Mouse (Mus musculus): ENCODE results near the gene Adamtsl3. TPM values are rescaled to one million over a fixed set of nuclear protein-coding genes. Genes with fewer than 3 reads are reported as not detected.

Gene Adamtsl3
- polyA plus RNA-seq, 1 experiment from 2014 or later = 1.8 TPM

DNA sequence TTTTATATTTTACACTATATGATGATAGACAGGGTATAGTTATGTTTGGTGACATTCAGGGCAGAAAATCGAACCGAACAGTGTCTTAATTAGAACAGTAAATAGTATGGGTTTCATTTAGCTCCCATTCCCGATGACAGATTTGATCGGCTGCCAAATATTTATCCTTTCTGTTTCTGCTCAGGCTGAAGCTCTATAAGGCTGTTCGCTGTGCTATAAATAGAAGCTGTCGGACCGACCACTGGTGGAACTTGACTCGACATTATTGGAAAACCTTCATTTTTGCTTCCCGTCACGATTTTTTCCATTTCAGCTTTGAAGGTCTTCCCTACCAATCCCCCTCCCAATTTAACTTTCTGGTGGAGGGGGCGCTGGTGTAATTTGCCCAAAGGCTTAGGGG, 89.9 kb downstream of the Adamtsl3 start:
- H3K9ac ChIP-seq (replicated peaks) = no peak overlapping the region
- H3K9me3 ChIP-seq (replicated peaks) = no peaks in the 10 kb centered on the region
- H3K4me3 ChIP-seq (replicated peaks) = no peak overlapping the region
- H3K27ac ChIP-seq (replicated peaks) = no peak overlapping the region; the same call in 1 of the 2 replicates
- H3K27me3 ChIP-seq (replicated peaks) = no peaks in the 10 kb centered on the region
- no peaks in the 10 kb centered on the region for H3K36me3 ChIP-seq
- 59% methylated on average over 11 of the region's 11 CpGs for WGBS
- no peak overlapping the region for H3K4me2 ChIP-seq
- peaks cover 4% of the 10 kb centered on the region; the same call in 1 of the 2 replicates for H3K4me1 ChIP-seq
- no peak for ATAC-seq (ENCODE audit: low FRiP score)

DNA sequence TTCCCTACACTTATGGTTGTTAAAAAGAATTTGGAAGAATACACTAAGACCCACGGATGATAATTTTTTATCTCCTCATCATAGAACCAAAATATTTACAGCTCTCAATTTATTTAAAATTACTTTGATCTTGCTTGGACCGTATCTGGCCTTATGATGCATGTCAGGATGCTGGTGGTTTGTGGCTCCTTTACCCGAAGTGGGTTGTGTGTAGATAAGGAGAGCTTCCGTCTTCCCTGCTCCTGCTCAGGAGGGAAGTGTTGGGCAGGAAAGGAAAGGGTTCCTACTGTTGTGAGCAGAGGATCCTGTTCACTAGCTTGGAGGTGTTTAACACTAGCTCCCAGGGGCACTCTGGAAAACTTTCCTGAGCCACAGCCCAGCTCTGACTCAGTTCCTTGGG, 94.0 kb downstream of the Adamtsl3 start:
- Histone ChIP-seq H3K4me3 (replicated peaks) (no peak overlapping the region), H3K27me3 (replicated peaks) (no peaks in the 10 kb centered on the region), H3K4me1 (no peaks in the 10 kb centered on the region), H3K36me3 (no peaks in the 10 kb centered on the region), H3K27ac (replicated peaks) (no peak overlapping the region), H3K4me2 (no peak overlapping the region), H3K9me3 (replicated peaks) (no peaks in the 10 kb centered on the region), H3K9ac (replicated peaks) (no peak overlapping the region)
- WGBS = 84% methylated on average over 4 of the region's 4 CpGs
- no peak for ATAC-seq (ENCODE audit: low FRiP score)

DNA sequence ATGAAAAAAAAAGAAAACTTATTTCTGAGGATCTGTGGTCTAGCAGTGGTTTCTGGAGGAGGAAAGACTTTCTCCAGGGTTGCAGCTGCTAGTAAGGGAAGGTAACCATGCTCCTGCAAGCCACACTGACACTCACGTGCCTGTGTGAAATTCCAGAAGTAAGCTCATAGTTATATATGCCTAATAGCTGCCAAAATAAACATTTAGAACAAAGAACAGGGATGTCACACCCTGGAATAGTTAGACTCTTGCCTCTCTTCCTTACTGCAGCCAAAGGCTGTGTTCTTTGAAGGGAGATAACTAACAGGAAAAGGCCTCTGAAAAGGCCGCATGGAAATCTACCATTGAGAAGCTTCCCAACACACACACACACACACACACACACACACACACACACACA, 96.1 kb downstream of the Adamtsl3 start:
- WGBS = 56% methylated on average over 2 of the region's 2 CpGs
- no peak for ATAC-seq (ENCODE audit: low FRiP score)

DNA sequence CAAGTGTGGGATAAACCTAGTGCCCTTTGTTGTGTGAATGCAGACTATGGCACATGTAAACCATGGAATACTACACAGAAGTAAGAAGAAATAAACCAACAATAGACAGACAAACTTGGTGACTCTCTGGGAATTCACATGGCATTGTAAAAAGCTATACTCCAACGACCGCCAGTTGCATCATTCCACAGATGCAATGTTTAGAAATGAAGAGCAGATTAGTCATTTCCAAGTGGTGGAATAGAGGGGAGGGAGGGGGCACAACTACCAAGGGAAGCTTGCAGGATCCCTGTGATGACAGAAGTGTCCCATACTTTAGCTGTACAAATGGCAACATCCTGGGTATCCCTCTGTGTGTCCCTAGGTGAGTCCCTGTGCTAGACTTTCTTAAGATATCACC, 97.7 kb downstream of the Adamtsl3 start:
- Histone ChIP-seq H3K27ac (replicated peaks) (no peak overlapping the region), H3K4me2 (no peak overlapping the region), H3K36me3 (no peaks in the 10 kb centered on the region), H3K9ac (replicated peaks) (no peak overlapping the region), H3K9me3 (replicated peaks) (no peaks in the 10 kb centered on the region), H3K4me3 (replicated peaks) (no peak overlapping the region), H3K27me3 (replicated peaks) (no peaks in the 10 kb centered on the region), H3K4me1 (no peaks in the 10 kb centered on the region)
- no peak for ATAC-seq (ENCODE audit: low FRiP score)
- WGBS = 85% methylated on average over 2 of the region's 2 CpGs

More for the DNA sequence above, 96.1 kb downstream of the Adamtsl3 start:
- Histone ChIP-seq H3K27me3 (replicated peaks) (no peaks in the 10 kb centered on the region), H3K9ac (replicated peaks) (no peak overlapping the region), H3K9me3 (replicated peaks) (no peaks in the 10 kb centered on the region), H3K4me3 (replicated peaks) (no peak overlapping the region), H3K36me3 (no peaks in the 10 kb centered on the region), H3K4me2 (no peak overlapping the region), H3K27ac (replicated peaks) (no peak overlapping the region), H3K4me1 (no peaks in the 10 kb centered on the region)

DNA sequence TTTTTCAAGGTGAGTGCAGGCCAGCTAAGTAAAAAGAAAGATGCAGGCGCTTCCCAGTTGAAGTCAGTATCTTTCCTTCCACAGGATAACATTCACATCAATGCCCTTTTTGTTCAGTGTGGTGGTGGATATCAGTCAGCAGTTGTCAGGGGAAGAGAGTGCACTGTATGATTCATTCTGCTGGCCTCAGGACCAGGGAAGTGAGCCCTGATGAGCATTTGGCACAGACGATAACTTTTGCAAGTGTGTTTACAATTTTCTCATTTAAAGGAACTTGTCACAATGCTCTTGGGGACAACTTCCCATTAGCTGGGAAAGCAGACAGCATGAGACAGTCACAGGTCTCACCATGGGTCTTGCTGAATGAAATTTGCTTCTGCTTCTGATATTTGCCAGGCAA, 122.9 kb downstream of the Adamtsl3 start:
- no peak overlapping the region for H3K27ac ChIP-seq (replicated peaks)
- no peak for ATAC-seq (ENCODE audit: low FRiP score)
- H3K4me1 ChIP-seq = no peaks in the 10 kb centered on the region
- H3K4me2 ChIP-seq = no peak overlapping the region
- H3K36me3 ChIP-seq = no peaks in the 10 kb centered on the region
- 58% methylated on average over 2 of the region's 2 CpGs for WGBS
- H3K4me3 ChIP-seq (replicated peaks) = no peak overlapping the region
- no peak overlapping the region for H3K9ac ChIP-seq (replicated peaks)
- H3K9me3 ChIP-seq (replicated peaks) = no peaks in the 10 kb centered on the region
- no peaks in the 10 kb centered on the region for H3K27me3 ChIP-seq (replicated peaks)

DNA sequence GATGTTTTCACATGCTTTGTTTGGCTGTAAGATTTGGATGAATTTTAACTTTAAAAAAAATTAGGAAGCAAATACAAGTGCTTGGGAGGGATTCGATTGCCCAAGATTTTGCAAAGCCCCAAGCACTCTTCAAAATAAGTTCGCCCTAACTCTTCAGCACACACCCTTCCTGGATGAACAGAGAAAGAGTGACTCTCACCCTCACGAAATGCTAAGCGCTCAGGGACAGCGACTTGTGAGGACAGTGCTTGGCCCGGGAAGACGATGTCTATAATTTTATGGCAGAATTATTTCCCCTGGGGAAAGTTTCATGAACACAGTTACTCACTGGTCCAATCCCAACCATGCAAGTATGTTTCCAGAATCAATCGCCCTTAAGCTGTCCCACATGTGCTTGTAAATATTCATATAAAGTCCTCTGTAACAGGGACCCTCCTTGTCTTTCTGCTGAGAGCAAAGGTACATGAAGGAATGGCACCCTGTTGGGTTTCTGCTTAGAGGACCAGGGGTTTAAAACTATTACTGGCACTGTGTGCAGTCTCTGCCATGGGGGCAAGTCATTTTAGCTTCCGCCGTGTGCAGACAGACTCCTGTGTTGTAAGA, 127.5 kb downstream of the Adamtsl3 start:
- Histone ChIP-seq H3K4me3 (replicated peaks) (no peak overlapping the region), H3K27ac (replicated peaks) (no peak overlapping the region), H3K27me3 (replicated peaks) (no peaks in the 10 kb centered on the region), H3K9me3 (replicated peaks) (no peaks in the 10 kb centered on the region), H3K9ac (replicated peaks) (no peak overlapping the region), H3K4me2 (no peak overlapping the region), H3K4me1 (no peaks in the 10 kb centered on the region), H3K36me3 (no peaks in the 10 kb centered on the region)
- no peak for ATAC-seq (ENCODE audit: low FRiP score)
- WGBS = 79% methylated on average over 10 of the region's 10 CpGs

DNA sequence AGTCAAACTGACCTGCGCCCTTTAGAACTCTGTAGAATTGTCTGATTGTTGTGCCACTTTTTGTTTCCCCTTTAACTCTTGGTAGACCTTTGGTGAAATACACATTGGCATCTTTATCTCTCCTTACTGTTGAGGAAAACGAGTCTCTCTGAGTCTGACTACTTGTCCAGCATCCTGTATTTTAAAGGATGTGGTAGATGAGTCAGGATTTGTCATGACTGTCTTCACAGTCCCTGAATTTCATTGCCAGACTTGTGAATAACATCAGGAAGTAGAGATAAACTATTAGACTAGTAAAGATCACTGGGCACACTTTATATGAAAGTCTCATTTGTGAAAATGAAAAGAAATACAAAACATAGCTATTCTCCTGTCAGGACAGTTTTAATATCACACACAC, 128.9 kb downstream of the Adamtsl3 start:
- WGBS = 82% methylated on average over 2 of the region's 2 CpGs
- ATAC-seq (ENCODE audit: low FRiP score) = no peak

DNA sequence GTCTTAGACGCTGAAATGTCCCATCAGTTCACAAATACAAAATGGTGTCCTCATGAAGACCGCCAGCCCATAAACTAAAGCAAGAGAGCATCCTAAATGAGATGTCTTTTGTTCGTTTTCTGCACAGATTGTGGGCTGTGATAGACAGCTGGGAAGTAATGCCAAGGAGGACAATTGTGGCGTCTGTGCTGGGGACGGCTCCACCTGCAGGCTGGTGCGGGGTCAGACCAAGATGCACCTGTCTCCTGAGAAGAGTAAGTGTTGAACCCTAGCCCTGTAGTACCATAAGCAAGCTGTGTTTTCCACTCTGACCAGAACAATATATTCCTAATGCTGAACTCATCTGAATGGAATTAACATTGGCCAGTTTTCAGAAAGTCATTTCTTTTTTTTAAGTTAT, 129.9 kb downstream of the Adamtsl3 start:
- Histone ChIP-seq H3K4me1 (no peaks in the 10 kb centered on the region), H3K36me3 (no peaks in the 10 kb centered on the region), H3K27me3 (replicated peaks) (no peaks in the 10 kb centered on the region), H3K9ac (replicated peaks) (no peak overlapping the region), H3K4me3 (replicated peaks) (no peak overlapping the region), H3K9me3 (replicated peaks) (no peaks in the 10 kb centered on the region), H3K4me2 (no peak overlapping the region), H3K27ac (replicated peaks) (no peak overlapping the region)
- 73% methylated on average over 6 of the region's 6 CpGs for WGBS
- ATAC-seq (ENCODE audit: low FRiP score) = no peak

More for the DNA sequence above, 128.9 kb downstream of the Adamtsl3 start:
- H3K27me3 ChIP-seq (replicated peaks) = no peaks in the 10 kb centered on the region
- no peak overlapping the region for H3K4me3 ChIP-seq (replicated peaks)
- no peaks in the 10 kb centered on the region for H3K4me1 ChIP-seq
- no peaks in the 10 kb centered on the region for H3K36me3 ChIP-seq
- H3K9me3 ChIP-seq (replicated peaks) = no peaks in the 10 kb centered on the region
- no peak overlapping the region for H3K9ac ChIP-seq (replicated peaks)
- H3K27ac ChIP-seq (replicated peaks) = no peak overlapping the region
- no peak overlapping the region for H3K4me2 ChIP-seq

DNA sequence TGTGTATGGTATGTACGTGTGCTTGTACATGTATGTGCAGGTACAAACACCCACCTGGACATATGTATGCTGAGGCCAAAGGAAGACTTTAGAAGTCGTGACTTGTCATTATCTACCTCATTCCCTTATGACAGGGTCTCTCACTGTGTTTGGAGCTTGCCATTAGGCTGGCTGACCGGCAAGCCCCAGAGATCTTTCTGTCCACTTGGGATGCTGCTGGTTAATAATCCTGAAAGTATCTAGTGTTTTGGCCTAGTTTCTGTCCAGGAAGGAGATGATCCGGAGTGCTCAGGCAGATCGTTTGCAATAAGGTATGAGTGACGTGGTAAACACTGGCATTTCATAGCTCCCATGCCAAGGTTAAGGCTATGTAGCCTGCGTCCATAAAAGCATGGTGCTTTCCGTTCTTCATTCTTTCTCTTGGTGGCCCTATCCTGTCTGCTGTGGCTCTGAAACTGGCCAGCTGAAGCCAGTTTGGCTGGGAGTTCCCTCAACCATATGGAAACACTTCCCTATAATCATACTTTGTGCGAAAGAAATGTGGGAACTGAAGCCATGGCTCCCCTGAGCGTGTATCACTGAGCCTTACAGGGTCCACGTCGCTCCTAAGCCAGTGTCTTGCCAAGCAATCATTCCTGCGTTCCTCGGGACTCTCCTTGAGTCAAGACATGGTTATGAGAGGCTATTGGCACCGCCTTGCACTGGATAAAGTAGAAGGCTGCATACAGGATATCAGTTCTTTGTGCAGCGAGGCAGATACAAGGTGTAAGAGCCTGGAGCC, 141.1 kb downstream of the Adamtsl3 start:
- H3K4me2 ChIP-seq = no peak overlapping the region
- no peaks in the 10 kb centered on the region for H3K36me3 ChIP-seq
- no peak overlapping the region for H3K27ac ChIP-seq (replicated peaks)
- ATAC-seq (ENCODE audit: low FRiP score) = no peak
- whole genome bisulfite sequencing = 88% methylated on average over 16 of the region's 16 CpGs
- H3K27me3 ChIP-seq (replicated peaks) = no peaks in the 10 kb centered on the region
- H3K4me1 ChIP-seq = no peaks in the 10 kb centered on the region
- no peak overlapping the region for H3K9ac ChIP-seq (replicated peaks)
- H3K9me3 ChIP-seq (replicated peaks) = no peaks in the 10 kb centered on the region
- H3K4me3 ChIP-seq (replicated peaks) = no peak overlapping the region

DNA sequence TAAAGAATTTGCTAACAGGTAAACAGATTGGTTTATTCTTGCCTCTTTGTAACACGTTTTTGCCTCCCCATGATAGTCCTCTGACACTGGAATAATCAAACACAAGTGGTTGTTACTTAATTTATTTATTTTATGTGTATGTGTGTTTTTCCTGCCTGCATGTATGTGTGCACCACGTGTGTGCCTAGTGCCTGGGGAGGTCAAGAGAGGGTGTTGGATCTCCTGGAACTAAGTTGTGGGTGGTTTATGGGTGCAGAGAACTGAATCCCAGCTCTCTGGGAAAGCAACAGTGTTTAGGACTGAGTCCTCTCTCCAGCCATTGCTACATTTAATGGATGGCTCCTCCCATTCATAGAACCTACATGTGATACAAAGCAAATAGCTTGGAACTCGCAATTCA, 143.0 kb downstream of the Adamtsl3 start:
- H3K9me3 ChIP-seq (replicated peaks) = no peaks in the 10 kb centered on the region
- ATAC-seq (ENCODE audit: low FRiP score) = no peak
- H3K27me3 ChIP-seq (replicated peaks) = no peaks in the 10 kb centered on the region
- H3K27ac ChIP-seq (replicated peaks) = no peak overlapping the region
- no peak overlapping the region for H3K4me3 ChIP-seq (replicated peaks)
- H3K4me1 ChIP-seq = no peaks in the 10 kb centered on the region
- no peaks in the 10 kb centered on the region for H3K36me3 ChIP-seq
- WGBS = 77% methylated on average over 3 of the region's 3 CpGs
- no peak overlapping the region for H3K9ac ChIP-seq (replicated peaks)
- H3K4me2 ChIP-seq = no peak overlapping the region

DNA sequence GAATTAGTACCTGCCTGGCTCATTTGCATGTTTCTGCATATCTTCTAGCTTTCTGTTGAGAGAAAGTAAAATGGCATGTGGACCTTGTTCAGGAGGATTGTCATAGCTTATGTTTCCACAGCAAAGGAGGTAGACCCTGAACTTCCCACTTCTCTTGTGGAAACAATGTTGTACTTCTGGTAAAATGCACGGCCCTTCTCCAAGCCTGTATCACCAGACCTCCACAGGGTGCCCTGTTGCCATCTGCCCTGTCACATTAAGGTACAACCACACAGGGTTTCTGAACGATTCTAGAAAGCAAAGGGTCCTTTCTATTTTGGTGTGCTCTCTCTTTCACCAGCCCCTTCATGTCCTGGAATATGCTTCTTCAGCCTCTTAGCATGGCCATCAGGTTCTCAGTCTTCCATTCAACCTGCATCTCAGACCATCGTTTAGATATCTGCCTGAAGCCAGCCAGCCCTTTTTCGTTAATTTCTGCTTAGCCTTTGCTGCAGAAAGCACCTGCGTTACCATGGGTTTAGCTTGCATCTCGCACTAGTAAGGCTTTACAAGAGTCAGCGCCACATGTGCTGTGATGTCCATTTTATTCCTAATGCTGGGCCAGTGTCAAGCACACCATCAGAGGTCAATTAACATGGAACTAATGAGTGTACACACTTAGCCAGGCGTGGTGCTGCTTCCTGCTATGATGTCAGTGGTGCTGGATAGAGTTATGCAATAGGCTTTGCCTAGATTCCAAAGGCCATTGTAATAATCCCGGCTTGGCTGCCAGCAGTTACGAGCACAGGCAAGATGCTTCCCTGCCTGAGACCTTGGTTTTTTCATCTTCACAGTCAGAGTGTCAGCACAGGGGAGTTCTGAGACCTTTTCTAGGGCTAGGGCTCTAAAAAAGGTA, 143.6 kb downstream of the Adamtsl3 start:
- no peak overlapping the region for H3K9ac ChIP-seq (replicated peaks)
- no peak for ATAC-seq (ENCODE audit: low FRiP score)
- H3K9me3 ChIP-seq (replicated peaks) = no peaks in the 10 kb centered on the region
- 78% methylated on average over 10 of the region's 10 CpGs for WGBS
- no peak overlapping the region for H3K4me3 ChIP-seq (replicated peaks)
- H3K4me1 ChIP-seq = no peaks in the 10 kb centered on the region
- H3K36me3 ChIP-seq = no peaks in the 10 kb centered on the region
- H3K27me3 ChIP-seq (replicated peaks) = no peaks in the 10 kb centered on the region
- H3K27ac ChIP-seq (replicated peaks) = no peak overlapping the region
- H3K4me2 ChIP-seq = no peak overlapping the region
